Mouse (Mus musculus) CH12.LX (cell line): Measurements from ENCODE around the gene Pgc.

ENCODE experiments used
- CHD1 ChIP-seq: IDR thresholded peaks from 2 replicates; pipeline ENCODE4 v1.6.1; 2012; ENCODE audit warnings: low read depth, low read length, improper control_type of control experiment, inconsistent platforms
- CTCF ChIP-seq, 2 experiments: IDR thresholded peaks in 1 of 2; conservative IDR thresholded peaks in 1 of 2; 2 replicates each; pipeline ENCODE4 v1.5.1; 2011 to 2012; ENCODE audit warnings: low read depth in 2 of 2, low read length in 2 of 2, improper control_type of control experiment in 1 of 2, inconsistent platforms in 1 of 2, mild to moderate bottlenecking in 1 of 2, moderate library complexity in 1 of 2
- EP300 ChIP-seq: IDR thresholded peaks from 2 replicates; pipeline ENCODE4 v1.6.1; 2011; ENCODE audit warnings: low read length, improper control_type of control experiment
- MAX ChIP-seq: IDR thresholded peaks from 2 replicates; pipeline ENCODE4 v1.6.1; 2011; ENCODE audit warnings: low read length, improper control_type of control experiment
- MAZ ChIP-seq: IDR thresholded peaks from 2 replicates; pipeline ENCODE4 v1.6.1; 2012; ENCODE audit warnings: low read depth, mild to moderate bottlenecking, inconsistent platforms, low read length, improper control_type of control experiment, moderate library complexity
- POLR2A ChIP-seq: IDR thresholded peaks from 2 replicates; pipeline ENCODE4 v1.6.1; 2011; ENCODE audit warnings: low read depth, mild to moderate bottlenecking, improper control_type of control experiment, low read length
- POLR2AphosphoS2 ChIP-seq: IDR thresholded peaks from 2 replicates; pipeline ENCODE4 v1.6.1; 2011; ENCODE audit warnings: low read depth, low read length, improper control_type of control experiment
- TBP ChIP-seq: conservative IDR thresholded peaks from 2 replicates; pipeline ENCODE4 v1.6.1; 2011; ENCODE audit warnings: low read depth, low read length, improper control_type of control experiment
- TCF12 ChIP-seq: IDR thresholded peaks from 2 replicates; pipeline ENCODE4 v1.6.1; 2014; ENCODE audit warnings: low read depth, mild to moderate bottlenecking, inconsistent platforms, low read length, improper control_type of control experiment
- ZC3H11A ChIP-seq: IDR thresholded peaks from 2 replicates; pipeline ENCODE4 v1.6.1; 2012; ENCODE audit warnings: low read depth, mild to moderate bottlenecking, inconsistent platforms, low read length, improper control_type of control experiment
- ZMIZ1 ChIP-seq: IDR thresholded peaks from 2 replicates; pipeline ENCODE4 v1.6.1; 2012; ENCODE audit warnings: low read depth, mild to moderate bottlenecking, inconsistent platforms, low read length, improper control_type of control experiment

GRCm38 (mm10) chr17:47682836-47683235 is 43.8 kb upstream of the Pgc start:
- TF ChIP-seq POLR2AphosphoS2 (no peak), CTCF (conservative IDR thresholded peaks at IDR 0.05 in 1 of 2, IDR thresholded peaks at IDR 0.05 in 1 of 2; ENCODE audit: low read depth in 2 of 2, low read length in 2 of 2) (no peak), ZC3H11A (no peak), EP300 (no peak), ZMIZ1 (no peak), POLR2A (no peak), CHD1 (no peak), TBP (no peak), MAX (no peak), TCF12 (no peak), MAZ (no peak)
